Mouse (Mus musculus): ENCODE measurements around the gene Pdlim5.

DNA sequence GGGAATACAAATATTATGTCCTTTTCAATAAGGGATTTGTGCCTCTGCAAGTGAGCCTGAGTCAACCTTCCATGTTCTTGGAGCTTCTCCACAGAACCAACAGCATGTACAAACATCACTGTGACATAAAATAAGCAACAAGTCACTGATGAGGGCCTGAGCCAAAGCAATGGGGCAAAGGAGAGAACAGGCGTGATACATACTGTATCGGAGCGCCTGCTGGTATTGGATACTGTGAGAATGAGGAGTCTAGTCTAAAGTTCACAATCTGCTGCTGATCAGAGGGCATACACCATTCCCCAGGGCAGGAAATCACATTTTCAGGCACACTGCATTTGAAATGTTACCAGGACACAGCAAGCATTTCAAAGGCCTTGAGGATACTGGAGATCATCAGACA is 119.0 kb downstream of the Pdlim5 start:
- no peak for TF ChIP-seq POLR2A (IDR thresholded peaks at IDR 0.05; ENCODE audit: borderline replicate concordance, extremely low read depth, insufficient read depth, insufficient read length, poor library complexity, severe bottlenecking)
- TF ChIP-seq CTCF (IDR thresholded peaks at IDR 0.05; ENCODE audit: borderline replicate concordance, extremely low read depth, insufficient read depth, insufficient read length) = no peak

Measured in brain, embryonic 14.5 days (tissue).